Mouse (Mus musculus): ENCODE measurements around the gene Rora.

- TF ChIP-seq CTCF (IDR thresholded peaks at IDR 0.05; ENCODE audit: low read depth, low read length) (no peak), POLR2A (IDR thresholded peaks at IDR 0.05; ENCODE audit: borderline replicate concordance, low read depth, low read length) (no peak)
Observed at GRCm38 (mm10) chr9:69109618-69110300, 456.2 kb downstream of the Rora start.
